Mouse (Mus musculus): ENCODE measurements at regions not wholly inside any gene's neighbourhood (a gene's known extent, or its start where the extent isn't known, plus 50 kb on each side); places are given as distances from the start of the nearest gene placed in this dataset.

- no peak for DNase-seq (ENCODE audit: low spot score in 2 of 2)
These were observed 352.6 kb upstream of the Slitrk1 start for GRCm38 (mm10) chr14:109266521-109266920.

- no peak for DNase-seq (ENCODE audit: low spot score in 2 of 2)
These were observed 348.0 kb upstream of the Slitrk1 start for GRCm38 (mm10) chr14:109261990-109262389.

GRCm38 (mm10) chr14:109214848-109215247, 300.9 kb upstream of the Slitrk1 start:
- peak; percentile 1 to 3 for DNase-seq (ENCODE audit: low spot score in 2 of 2)

GRCm38 (mm10) chr14:109180029-109180585, 266.1 kb upstream of the Slitrk1 start:
- DNase-seq (ENCODE audit: low spot score in 2 of 2), result no peak

- DNase-seq (ENCODE audit: low spot score in 2 of 2), result no peak
These were observed 262.7 kb upstream of the Slitrk1 start for GRCm38 (mm10) chr14:109176602-109177179.

GRCm38 (mm10) chr14:109175819-109176218, 261.9 kb upstream of the Slitrk1 start:
- no peak for DNase-seq (ENCODE audit: low spot score in 2 of 2)
